Mouse (Mus musculus) hindbrain, embryonic 16.5 days (tissue): ENCODE measurements around the gene Klf9. TPM values are rescaled to one million over a fixed set of nuclear protein-coding genes. Genes with fewer than 3 reads are reported as not detected.

ENCODE experiments used
- ATAC-seq: fragments of 200-750 bp; cut with Nextera tagmentation; 2 replicates; pipeline ENCODE4 v1.8.0; 2017; ENCODE audit warnings: moderate TSS enrichment, moderate library complexity
- H3K27ac ChIP-seq: fragments of 300-500 bp; sonication (generic); 2 replicates; pipeline ENCODE4 v1.5.1; 2014; ENCODE audit warnings: low read depth, mild to moderate bottlenecking, control low read depth, low read length, moderate library complexity
- H3K27me3 ChIP-seq: fragments of 300-500 bp; sonication (generic); replicated peaks from 2 replicates; pipeline ENCODE4 v1.6.1; 2014; ENCODE audit warnings: low read length; ENCODE audit not compliant: control insufficient read depth, insufficient read depth
- H3K36me3 ChIP-seq: fragments of 300-500 bp; sonication (generic); 2 replicates; pipeline ENCODE4 v1.6.1; 2014; ENCODE audit warnings: mild to moderate bottlenecking, low read length, moderate library complexity, mixed read lengths; ENCODE audit not compliant: control insufficient read depth, insufficient read depth
- H3K4me1 ChIP-seq: fragments of 300-500 bp; sonication (generic); 2 replicates; pipeline ENCODE4 v1.6.1; 2014; ENCODE audit warnings: low read depth, low read length; ENCODE audit not compliant: control insufficient read depth, insufficient read depth
- H3K4me2 ChIP-seq: fragments of 300-500 bp; sonication (generic); 2 replicates; pipeline ENCODE4 v1.6.1; 2014; ENCODE audit warnings: mild to moderate bottlenecking, low read length, control low read depth, moderate library complexity
- H3K4me3 ChIP-seq: fragments of 300-500 bp; sonication (generic); 2 replicates; pipeline ENCODE4 v1.5.1; 2014; ENCODE audit warnings: mild to moderate bottlenecking, low read length, control low read depth, moderate library complexity
- H3K9ac ChIP-seq: fragments of 300-500 bp; sonication (generic); 2 replicates; pipeline ENCODE4 v1.6.1; 2014; ENCODE audit warnings: low read depth, mild to moderate bottlenecking, control low read depth, low read length, moderate library complexity
- H3K9me3 ChIP-seq: fragments of 300-500 bp; sonication (generic); 2 replicates; pipeline ENCODE4 v1.6.1; 2014; ENCODE audit warnings: mild to moderate bottlenecking, low read length, moderate library complexity; ENCODE audit not compliant: control insufficient read depth
- WGBS: fragments of 180-500 bp; shearing (Covaris S2); extraction: QIAGEN DNeasy Blood & Tissue Kit; methylation state at CpG from one replicate; pipeline ENCODE4 v1.1.7; 2014; 5-methylcytosine and 5-hydroxymethylcytosine counted together
- polyA plus RNA-seq: library from polyadenylated mRNA; unstranded; fragments of >200 nt; fragmentation: Nextera tagmentation; extraction: Ambion mirVana; gene quantifications from 2 replicates; pipeline ENCODE4 v1.2.1, GENCODE M21; 2015

The Klf9 gene
- polyA plus RNA-seq, 1 experiment from 2014 or later = 4.9 TPM

- Histone ChIP-seq H3K4me3 (no peak overlapping the region), H3K27ac (no peak overlapping the region), H3K27me3 (no peaks in the 10 kb centered on the region), H3K4me2 (no peak overlapping the region), H3K4me1 (no peaks in the 10 kb centered on the region), H3K9me3 (no peaks in the 10 kb centered on the region; the same call in 1 of the 2 replicates), H3K36me3 (no peaks in the 10 kb centered on the region), H3K9ac (no peak overlapping the region)
- no peak for ATAC-seq
- 72% methylated on average over 5 of the region's 5 CpGs for WGBS
These were observed 28.1 kb downstream of the Klf9 start for GRCm38 (mm10) chr19:23168899-23169658.

DNA sequence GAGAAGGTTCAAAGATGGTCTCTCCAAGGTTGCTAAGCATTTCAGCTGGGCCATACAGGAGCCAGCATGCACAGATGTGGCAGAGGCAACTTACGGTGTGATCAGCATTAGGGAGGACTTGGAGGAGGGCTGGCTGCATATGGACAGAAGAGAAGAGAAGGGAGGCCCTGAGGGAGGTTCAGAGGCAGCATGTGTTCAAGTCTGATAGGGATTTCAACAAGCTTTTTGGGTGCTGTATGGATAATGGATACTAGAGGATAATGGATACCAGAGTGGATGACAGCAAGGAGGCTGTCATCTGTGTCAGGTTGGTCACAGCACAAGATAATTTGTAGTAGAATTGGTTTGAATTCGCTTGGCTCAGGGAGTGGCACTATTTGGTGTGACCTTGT, 28.6 kb downstream of the Klf9 start:
- Histone ChIP-seq H3K4me3 (no peak overlapping the region), H3K9ac (no peak overlapping the region), H3K4me1 (no peaks in the 10 kb centered on the region), H3K27me3 (no peaks in the 10 kb centered on the region), H3K27ac (no peak overlapping the region), H3K9me3 (no peaks in the 10 kb centered on the region; the same call in 1 of the 2 replicates), H3K36me3 (no peaks in the 10 kb centered on the region), H3K4me2 (no peak overlapping the region)
- WGBS = 95% methylated on average over 2 of the region's 2 CpGs
- ATAC-seq = no peak

DNA sequence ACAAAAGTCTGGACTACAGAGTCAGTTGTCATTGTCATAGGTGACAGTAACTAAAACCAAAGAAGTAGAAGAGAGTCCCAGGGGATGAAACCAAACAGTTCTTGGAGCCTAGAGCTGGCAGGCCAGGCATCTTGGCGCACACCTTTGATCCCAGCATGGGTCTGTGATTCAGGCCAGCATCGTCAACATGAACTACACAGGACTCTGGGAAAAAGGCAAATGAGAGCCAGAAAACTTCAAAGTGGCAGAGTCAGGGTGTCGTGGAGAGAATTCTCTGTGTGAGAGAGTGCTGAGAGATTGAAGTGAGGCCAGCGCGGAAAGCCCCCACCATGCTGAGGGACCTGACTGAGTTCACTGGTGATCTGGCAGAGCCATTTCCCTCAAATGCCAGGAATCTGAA, 29.4 kb downstream of the Klf9 start:
- no peak overlapping the region for H3K4me3 ChIP-seq
- no peaks in the 10 kb centered on the region for H3K27me3 ChIP-seq
- H3K9me3 ChIP-seq = no peaks in the 10 kb centered on the region; the same call in 1 of the 2 replicates
- no peak overlapping the region for H3K4me2 ChIP-seq
- ATAC-seq = peak; percentile 37; the same call in 1 of the 2 replicates
- no peaks in the 10 kb centered on the region for H3K4me1 ChIP-seq
- 60% methylated on average over 5 of the region's 5 CpGs for WGBS
- no peak overlapping the region for H3K9ac ChIP-seq
- H3K36me3 ChIP-seq = no peaks in the 10 kb centered on the region
- H3K27ac ChIP-seq = no peak overlapping the region

DNA sequence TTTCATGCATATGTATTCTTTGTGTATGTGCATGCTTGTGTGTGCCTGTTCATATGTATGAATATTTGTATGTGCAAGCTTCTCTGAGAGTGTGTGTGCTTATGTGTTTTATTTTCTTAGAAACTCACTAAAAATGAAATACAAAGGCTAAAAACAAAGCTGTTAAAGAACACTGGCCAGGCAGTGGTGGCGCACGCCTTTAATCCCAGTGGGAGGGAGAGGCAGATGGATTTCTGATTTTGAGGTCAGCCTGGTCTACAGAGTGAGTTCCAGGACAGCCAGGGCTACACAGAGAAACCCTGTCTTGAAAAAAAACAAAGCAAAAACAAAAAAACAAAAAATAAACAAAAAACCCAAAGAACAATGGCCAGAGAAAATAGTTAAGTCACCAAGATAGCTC, 30.1 kb downstream of the Klf9 start:
- ATAC-seq = no peak
- 74% methylated on average over 2 of the region's 2 CpGs for WGBS

GRCm38 (mm10) chr19:23175090-23175489, 34.1 kb downstream of the Klf9 start:
- no peak overlapping the region for H3K9ac ChIP-seq
- no peaks in the 10 kb centered on the region; the same call in 1 of the 2 replicates for H3K9me3 ChIP-seq
- no peaks in the 10 kb centered on the region for H3K36me3 ChIP-seq
- H3K4me2 ChIP-seq = no peak overlapping the region
- no peak for ATAC-seq
- no peak overlapping the region for H3K27ac ChIP-seq
- H3K27me3 ChIP-seq = no peaks in the 10 kb centered on the region
- no peak overlapping the region for H3K4me3 ChIP-seq
- no peaks in the 10 kb centered on the region for H3K4me1 ChIP-seq
- 72% methylated on average over 3 of the region's 3 CpGs for WGBS

More for the DNA sequence above, 30.1 kb downstream of the Klf9 start:
- Histone ChIP-seq H3K36me3 (no peaks in the 10 kb centered on the region), H3K9ac (no peak overlapping the region), H3K27me3 (no peaks in the 10 kb centered on the region), H3K4me3 (no peak overlapping the region), H3K4me1 (no peaks in the 10 kb centered on the region), H3K27ac (no peak overlapping the region), H3K9me3 (no peaks in the 10 kb centered on the region; the same call in 1 of the 2 replicates), H3K4me2 (no peak overlapping the region)

DNA sequence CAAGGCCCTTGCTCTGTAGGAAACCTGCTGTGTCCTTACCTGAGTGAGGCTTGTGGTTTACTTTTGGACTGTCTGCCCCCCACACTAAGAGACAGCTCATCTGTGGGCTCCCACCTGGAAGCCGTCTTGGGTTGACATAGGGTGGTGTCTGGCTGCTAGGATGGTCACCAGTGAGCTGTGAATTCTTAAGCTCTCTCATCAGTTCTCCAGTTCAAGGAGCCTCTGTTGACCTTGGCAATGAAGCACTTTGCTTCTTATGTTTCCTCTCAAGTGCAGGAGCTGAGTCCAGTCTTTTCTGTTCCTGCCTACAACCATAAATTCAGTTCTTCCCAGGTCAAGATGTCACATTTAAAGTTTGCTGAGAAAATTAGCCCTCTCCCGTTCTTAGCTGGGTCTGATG, 34.5 kb downstream of the Klf9 start:
- no peak overlapping the region for H3K4me2 ChIP-seq
- no peak for ATAC-seq
- H3K9me3 ChIP-seq = no peaks in the 10 kb centered on the region
- H3K27ac ChIP-seq = no peak overlapping the region
- no peaks in the 10 kb centered on the region for H3K27me3 ChIP-seq
- H3K4me3 ChIP-seq = no peak overlapping the region
- H3K9ac ChIP-seq = no peak overlapping the region
- 83% methylated on average over 2 of the region's 2 CpGs for WGBS
- no peaks in the 10 kb centered on the region for H3K36me3 ChIP-seq
- H3K4me1 ChIP-seq = no peaks in the 10 kb centered on the region

- Histone ChIP-seq H3K9me3 (no peaks in the 10 kb centered on the region), H3K9ac (no peak overlapping the region), H3K27me3 (no peaks in the 10 kb centered on the region), H3K4me1 (no peaks in the 10 kb centered on the region), H3K4me2 (no peak overlapping the region), H3K27ac (no peak overlapping the region), H3K4me3 (no peak overlapping the region), H3K36me3 (no peaks in the 10 kb centered on the region)
- ATAC-seq = no peak
- WGBS = 96% methylated on average over 3 of the region's 3 CpGs
These were observed 37.5 kb downstream of the Klf9 start for GRCm38 (mm10) chr19:23178533-23178932.

DNA sequence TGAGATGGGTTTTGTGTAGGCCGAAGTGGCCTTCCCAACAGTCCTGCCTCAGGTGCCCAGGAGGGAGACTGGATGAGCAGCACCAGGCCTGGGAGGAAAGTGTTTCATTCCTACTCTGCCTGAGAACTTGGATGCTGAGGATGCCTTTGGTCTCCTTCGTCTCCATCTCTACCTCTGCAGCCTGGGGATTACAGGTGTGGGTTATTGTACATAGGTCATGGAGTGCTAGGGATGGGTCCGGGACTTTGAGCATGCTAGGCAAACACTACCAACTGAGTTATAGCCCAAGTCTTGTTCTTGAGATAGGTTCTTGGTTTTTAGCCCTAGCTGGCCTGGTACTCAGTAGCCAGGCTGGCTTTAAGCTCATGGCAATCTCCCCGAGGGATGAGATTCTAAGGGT, 42.5 kb downstream of the Klf9 start:
- Histone ChIP-seq H3K27me3 (no peaks in the 10 kb centered on the region), H3K36me3 (no peaks in the 10 kb centered on the region), H3K9me3 (no peaks in the 10 kb centered on the region), H3K9ac (no peak overlapping the region), H3K27ac (no peak overlapping the region), H3K4me3 (no peak overlapping the region), H3K4me1 (no peaks in the 10 kb centered on the region), H3K4me2 (no peak overlapping the region)
- over 99% methylated on average over 4 of the region's 4 CpGs for WGBS
- no peak for ATAC-seq

- H3K4me1 ChIP-seq = no peaks in the 10 kb centered on the region
- 78% methylated on average over 4 of the region's 4 CpGs for WGBS
- no peak overlapping the region for H3K4me3 ChIP-seq
- H3K27me3 ChIP-seq = no peaks in the 10 kb centered on the region
- H3K9ac ChIP-seq = no peak overlapping the region
- H3K4me2 ChIP-seq = no peak overlapping the region
- H3K9me3 ChIP-seq = no peaks in the 10 kb centered on the region
- no peaks in the 10 kb centered on the region for H3K36me3 ChIP-seq
- no peak overlapping the region for H3K27ac ChIP-seq
- ATAC-seq = no peak
These were observed 43.0 kb downstream of the Klf9 start for GRCm38 (mm10) chr19:23184068-23184467.
